20 mouse cellular contexts compared by ENCODE assay signal in genomic region chr8:8378248-8378647, GRCm38 (mm10).
DNase-seq lines count a peak whose midpoint lies in the region; ATAC-seq and TF ChIP-seq lines count a peak whose summit lies in the region.
"Had no signal": no experiment of that assay in that cellular context is flagged by ENCODE, and none has a peak within 500 bp of the region (broad histone marks: within the 10 kb centered on the region; RNA-seq: fewer than 3 reads in every experiment).

No protein-coding gene starts in this region.

- H3K27ac ChIP-seq in forebrain, embryonic 15.5 days (replicated peaks) = no peak overlapping the region
- H3K27ac ChIP-seq in forebrain, postnatal 0 days (ENCODE audit: low read depth, low read length) = no peak overlapping the region
- H3K27ac ChIP-seq in midbrain, embryonic 13.5 days = no peak overlapping the region
- H3K27ac ChIP-seq in midbrain, embryonic 11.5 days (ENCODE audit: low read depth, low read length) = no peak overlapping the region
- H3K27ac ChIP-seq in midbrain, embryonic 16.5 days (ENCODE audit: low read length) = no peak overlapping the region
- no peak overlapping the region for H3K27ac ChIP-seq in liver, postnatal 0 days (ENCODE audit: low read depth)
- H3K27ac ChIP-seq: embryonic facial prominence, embryonic 13.5 days; heart, embryonic 10.5 days; hindbrain, embryonic 13.5 days had no signal

- no peak for TF ChIP-seq EP300 in liver, postnatal 0 days (IDR thresholded peaks at IDR 0.05; ENCODE audit: low read depth)

- peaks cover 12% of the 10 kb centered on the region; the same call in 1 of the 2 replicates for H3K4me1 ChIP-seq in forebrain, embryonic 15.5 days
- H3K4me1 ChIP-seq in forebrain, postnatal 0 days (ENCODE audit: insufficient read depth) = peaks cover 2% of the 10 kb centered on the region; the same call in 1 of the 2 replicates
- H3K4me1 ChIP-seq in midbrain, embryonic 13.5 days (replicated peaks) = peaks cover 6% of the 10 kb centered on the region; the same call in 1 of the 2 replicates
- H3K4me1 ChIP-seq in midbrain, embryonic 11.5 days (ENCODE audit: control insufficient read depth, insufficient read depth, low read length) = peaks cover 2% of the 10 kb centered on the region; the same call in 1 of the 2 replicates
- no peaks in the 10 kb centered on the region for H3K4me1 ChIP-seq in midbrain, embryonic 16.5 days (ENCODE audit: control insufficient read depth, insufficient read depth, low read length)
- H3K4me1 ChIP-seq in liver, postnatal 0 days (ENCODE audit: insufficient read depth) = no peaks in the 10 kb centered on the region
- H3K4me1 ChIP-seq: embryonic facial prominence, embryonic 13.5 days; heart, embryonic 10.5 days had no signal

- H3K27me3 ChIP-seq in forebrain, embryonic 15.5 days = no peaks in the 10 kb centered on the region
- H3K27me3 ChIP-seq in forebrain, postnatal 0 days (ENCODE audit: insufficient read depth, low read length) = no peaks in the 10 kb centered on the region
- peaks cover 3% of the 10 kb centered on the region; the same call in 1 of the 2 replicates for H3K27me3 ChIP-seq in midbrain, embryonic 13.5 days
- H3K27me3 ChIP-seq in midbrain, embryonic 11.5 days (ENCODE audit: control insufficient read depth, insufficient read depth, low read length) = no peaks in the 10 kb centered on the region
- H3K27me3 ChIP-seq in midbrain, embryonic 16.5 days (ENCODE audit: control insufficient read depth, insufficient read depth, low read depth, low read length) = no peaks in the 10 kb centered on the region; the same call in none of the 2 replicates
- no peaks in the 10 kb centered on the region for H3K27me3 ChIP-seq in liver, postnatal 0 days (ENCODE audit: insufficient read depth, low read length)
- H3K27me3 ChIP-seq: CH12.LX; embryonic facial prominence, embryonic 13.5 days; hindbrain, embryonic 13.5 days; Patski had no signal

- no peak for TF ChIP-seq CTCF in forebrain, postnatal 0 days (IDR thresholded peaks at IDR 0.05; ENCODE audit: low read depth)
- no peak for TF ChIP-seq CTCF in liver, postnatal 0 days (IDR thresholded peaks at IDR 0.05; ENCODE audit: low read depth)

- 35% methylated on average over 4 of the region's 4 CpGs for WGBS in forebrain, embryonic 15.5 days
- 51% methylated on average over 4 of the region's 4 CpGs for WGBS in forebrain, postnatal 0 days
- WGBS in midbrain, embryonic 13.5 days = 30% methylated on average over 4 of the region's 4 CpGs
- 51% methylated on average over 4 of the region's 4 CpGs for WGBS in midbrain, embryonic 11.5 days
- WGBS in midbrain, embryonic 16.5 days = 29% methylated on average over 4 of the region's 4 CpGs
- WGBS in liver, postnatal 0 days (ENCODE audit: insufficient replicate concordance) = 63% methylated on average over 4 of the region's 4 CpGs

- H3K36me3 ChIP-seq in forebrain, embryonic 15.5 days = no peaks in the 10 kb centered on the region
- H3K36me3 ChIP-seq in forebrain, postnatal 0 days (ENCODE audit: insufficient read depth) = no peaks in the 10 kb centered on the region
- H3K36me3 ChIP-seq in midbrain, embryonic 13.5 days = no peaks in the 10 kb centered on the region
- no peaks in the 10 kb centered on the region for H3K36me3 ChIP-seq in midbrain, embryonic 11.5 days (ENCODE audit: control insufficient read depth, insufficient read depth, low read length)
- H3K36me3 ChIP-seq in midbrain, embryonic 16.5 days (ENCODE audit: control insufficient read depth, insufficient read depth, low read length) = no peaks in the 10 kb centered on the region
- no peaks in the 10 kb centered on the region for H3K36me3 ChIP-seq in liver, postnatal 0 days (replicated peaks; ENCODE audit: insufficient read depth, low read length)
- H3K36me3 ChIP-seq: embryonic facial prominence, embryonic 13.5 days; heart, embryonic 10.5 days; hindbrain, embryonic 13.5 days had no signal

- no peak overlapping the region for H3K9ac ChIP-seq in forebrain, embryonic 15.5 days (replicated peaks)
- no peak overlapping the region for H3K9ac ChIP-seq in forebrain, postnatal 0 days
- no peak overlapping the region for H3K9ac ChIP-seq in midbrain, embryonic 13.5 days (replicated peaks)
- H3K9ac ChIP-seq in midbrain, embryonic 11.5 days (ENCODE audit: low read length) = no peak overlapping the region
- H3K9ac ChIP-seq in midbrain, embryonic 16.5 days (ENCODE audit: low read depth, low read length) = no peak overlapping the region
- no peak overlapping the region for H3K9ac ChIP-seq in liver, postnatal 0 days (replicated peaks)
- H3K9ac ChIP-seq: embryonic facial prominence, embryonic 13.5 days; hindbrain, embryonic 13.5 days had no signal

- no peak overlapping the region for H3K4me3 ChIP-seq in forebrain, embryonic 15.5 days
- no peak overlapping the region for H3K4me3 ChIP-seq in forebrain, postnatal 0 days (ENCODE audit: low read depth, low read length)
- H3K4me3 ChIP-seq in midbrain, embryonic 13.5 days (replicated peaks) = no peak overlapping the region
- H3K4me3 ChIP-seq in midbrain, embryonic 11.5 days (ENCODE audit: low read depth, low read length) = no peak overlapping the region
- H3K4me3 ChIP-seq in midbrain, embryonic 16.5 days (ENCODE audit: low read depth, low read length) = no peak overlapping the region
- H3K4me3 ChIP-seq in liver, postnatal 0 days (ENCODE audit: low read depth, low read length) = no peak overlapping the region
- H3K4me3 ChIP-seq: embryonic facial prominence, embryonic 13.5 days; heart, embryonic 10.5 days; hindbrain, embryonic 13.5 days had no signal

- H3K4me2 ChIP-seq in forebrain, embryonic 15.5 days (replicated peaks) = no peak overlapping the region
- no peak overlapping the region for H3K4me2 ChIP-seq in forebrain, postnatal 0 days (ENCODE audit: low read depth)
- H3K4me2 ChIP-seq in midbrain, embryonic 13.5 days (replicated peaks) = no peak overlapping the region
- H3K4me2 ChIP-seq in midbrain, embryonic 11.5 days = no peak overlapping the region
- H3K4me2 ChIP-seq in midbrain, embryonic 16.5 days (ENCODE audit: low read length) = no peak overlapping the region
- H3K4me2 ChIP-seq in liver, postnatal 0 days (ENCODE audit: low read depth, low read length) = no peak overlapping the region
- H3K4me2 ChIP-seq: embryonic facial prominence, embryonic 13.5 days; hindbrain, embryonic 13.5 days had no signal

- DNase-seq in forebrain, postnatal 0 days = no peak
- DNase-seq in midbrain, embryonic 11.5 days (ENCODE audit: low spot score, missing footprints) = no peak
- no peak for DNase-seq in liver, postnatal 0 days
- DNase-seq: adrenal gland, postnatal 14 days; cerebellum, adult 18-20 months; cerebellum, adult 9-11 months; cerebellum, postnatal 36 days; gastrocnemius, postnatal 10 days; heart, adult 18-20 months; heart, postnatal 10 days; heart, postnatal 4 days had no signal

- peak; percentile 63; the same call in 1 of the 2 replicates for ATAC-seq in forebrain, embryonic 15.5 days (replicated peaks)
- no peak; the same call in 1 of the 2 replicates for ATAC-seq in forebrain, postnatal 0 days
- ATAC-seq in midbrain, embryonic 13.5 days = peak; percentile 55; the same call in 1 of the 2 replicates
- ATAC-seq in midbrain, embryonic 11.5 days (ENCODE audit: low FRiP score) = no peak
- peak; percentile 48; the same call in 1 of the 2 replicates for ATAC-seq in midbrain, embryonic 16.5 days
- ATAC-seq in liver, postnatal 0 days = no peak
- ATAC-seq: activated CD4-positive, CD25-positive, alpha-beta regulatory T cell, adult 4 months; Patski had no signal

- no peaks in the 10 kb centered on the region for H3K9me3 ChIP-seq in forebrain, embryonic 15.5 days
- no peaks in the 10 kb centered on the region for H3K9me3 ChIP-seq in forebrain, postnatal 0 days (ENCODE audit: low read length)
- no peaks in the 10 kb centered on the region for H3K9me3 ChIP-seq in midbrain, embryonic 13.5 days
- no peaks in the 10 kb centered on the region for H3K9me3 ChIP-seq in midbrain, embryonic 11.5 days (ENCODE audit: control insufficient read depth, low read length)
- H3K9me3 ChIP-seq in midbrain, embryonic 16.5 days (replicated peaks; ENCODE audit: control insufficient read depth, low read length, poor library complexity, severe bottlenecking) = no peaks in the 10 kb centered on the region
- no peaks in the 10 kb centered on the region for H3K9me3 ChIP-seq in liver, postnatal 0 days (ENCODE audit: low read length)
- H3K9me3 ChIP-seq: embryonic facial prominence, embryonic 13.5 days; heart, embryonic 10.5 days; hindbrain, embryonic 13.5 days had no signal

Comparison
In these comparisons a context has a peak if more than half of its experiments do, and no peak if none do; other contexts are left out.
1. ATAC-seq: peak in forebrain, embryonic 15.5 days (single experiment), midbrain, embryonic 13.5 days (single experiment) and midbrain, embryonic 16.5 days (single experiment); none in forebrain, postnatal 0 days (single experiment), midbrain, embryonic 11.5 days (single experiment) and liver, postnatal 0 days (single experiment).